Mouse (Mus musculus) olfactory bulb, adult 2 months (tissue): ENCODE results near the gene Spcs3.

Experiments
- CTCF ChIP-seq: fragments of 200-500 bp; IDR thresholded peaks from 2 replicates; pipeline ENCODE4 v1.5.1; 2012; ENCODE audit warnings: low read depth, mild to moderate bottlenecking, low read length, moderate library complexity; ENCODE audit not compliant: insufficient read depth
- POLR2A ChIP-seq: fragments of 200-500 bp; IDR thresholded peaks from 2 replicates; pipeline ENCODE4 v1.6.1; 2012; ENCODE audit warnings: mild to moderate bottlenecking, low read depth, low read length, moderate library complexity; ENCODE audit not compliant: insufficient read depth

GRCm38 (mm10) chr8:54567168-54567567 is 37.4 kb upstream of the Spcs3 start:
- TF ChIP-seq CTCF (no peak), POLR2A (no peak)
